Mouse (Mus musculus) adrenal gland (tissue): ENCODE results near the gene Gpr155.

Experiments used
- intact Hi-C: fragments of 180-260 bp; cut with DNase I; formaldehyde crosslinking; loops from one replicate; pipeline ENCODE4 v1.15.1; 2025

Gene Gpr155

GRCm38 (mm10) chr2:73389951-73390350, 3.6 kb upstream of the Gpr155 start:
- intact Hi-C loops = loop anchor here (10.0 kb wide), 1 partner anchor 75 kb away; the partner anchor contains the start of genes Cir1 and Scrn3

- intact Hi-C loops = loop anchor here (10.0 kb wide), 1 partner anchor 73 kb away; the partner anchor contains the start of genes Cir1 and Scrn3
These were observed 1.4 kb upstream of the Gpr155 start for GRCm38 (mm10) chr2:73387806-73388205.

- intact Hi-C loops = loop anchor here (10.0 kb wide), 1 partner anchor 71 kb away; the partner anchor contains the start of genes Cir1 and Scrn3
These were observed 574 bp downstream of the Gpr155 start for GRCm38 (mm10) chr2:73385641-73386355.

- intact Hi-C loops = loop anchor here (10.0 kb wide), 1 partner anchor 70 kb away; the partner anchor contains the start of genes Cir1 and Scrn3
These were observed 1.2 kb downstream of the Gpr155 start for GRCm38 (mm10) chr2:73385172-73385571.

GRCm38 (mm10) chr2:73380298-73380975, 5.9 kb downstream of the Gpr155 start:
- intact Hi-C loops = loop anchor here (10.0 kb wide), 1 partner anchor 66 kb away; the partner anchor contains the start of genes Cir1 and Scrn3

- intact Hi-C loops = loop anchor here (10.0 kb wide), 1 partner anchor 65 kb away; the partner anchor contains the start of genes Cir1 and Scrn3
These were observed 6.7 kb downstream of the Gpr155 start for GRCm38 (mm10) chr2:73379656-73380055.

GRCm38 (mm10) chr2:73378326-73378725, 8.0 kb downstream of the Gpr155 start:
- intact Hi-C loops = no loop called here

- intact Hi-C loops = no loop called here
These were observed 14.6 kb downstream of the Gpr155 start for GRCm38 (mm10) chr2:73371530-73372335.

- intact Hi-C loops = no loop called here
These were observed 22.9 kb downstream of the Gpr155 start for GRCm38 (mm10) chr2:73363448-73363847.

GRCm38 (mm10) chr2:73360536-73360935, 25.8 kb downstream of the Gpr155 start:
- intact Hi-C loops = no loop called here

GRCm38 (mm10) chr2:73359941-73360340, 26.4 kb downstream of the Gpr155 start:
- intact Hi-C loops = no loop called here

- intact Hi-C loops = no loop called here
These were observed 29.4 kb downstream of the Gpr155 start for GRCm38 (mm10) chr2:73357004-73357403.

GRCm38 (mm10) chr2:73351927-73352374, 34.4 kb downstream of the Gpr155 start:
- intact Hi-C loops = no loop called here

GRCm38 (mm10) chr2:73351496-73351895, 34.9 kb downstream of the Gpr155 start:
- intact Hi-C loops = no loop called here

- intact Hi-C loops = no loop called here
These were observed 38.2 kb downstream of the Gpr155 start for GRCm38 (mm10) chr2:73348221-73348620.

GRCm38 (mm10) chr2:73347766-73348165, 38.6 kb downstream of the Gpr155 start:
- intact Hi-C loops = no loop called here

GRCm38 (mm10) chr2:73347136-73347535, 39.2 kb downstream of the Gpr155 start:
- intact Hi-C loops = no loop called here

GRCm38 (mm10) chr2:73346345-73347086, 39.9 kb downstream of the Gpr155 start:
- intact Hi-C loops = no loop called here

- intact Hi-C loops = no loop called here
These were observed 41.2 kb downstream of the Gpr155 start for GRCm38 (mm10) chr2:73345204-73345603.

- intact Hi-C loops = no loop called here
These were observed 42.7 kb downstream of the Gpr155 start for GRCm38 (mm10) chr2:73343701-73344100.

GRCm38 (mm10) chr2:73338415-73338814, 48.0 kb downstream of the Gpr155 start:
- intact Hi-C loops = no loop called here
